Mouse (Mus musculus) hematopoietic multipotent progenitor cell, adult 10-12 weeks (in vitro differentiated cells): ENCODE data around the gene Olfr912. TPM values are rescaled to one million over a fixed set of nuclear protein-coding genes. Genes with fewer than 3 reads are reported as not detected.

Experiments used
- polyA plus RNA-seq: library from polyadenylated mRNA; stranded (reverse); fragments of >175 nt; gene quantifications from 2 replicates; pipeline ENCODE4 v1.2.3, GENCODE M21; 2012; ENCODE audit warnings: low replicate concordance

Olfr912 gene
- polyA plus RNA-seq = not detected in 2 replicates

GRCm38 (mm10) chr9:38579878-38580277 is at the start of gene Olfr912:
TSS of gene Olfr912 (plus strand) at chr9:38580178.

GRCm38 (mm10) chr9:38537549-38537948 is 42.4 kb upstream of the Olfr912 start, which contains the start of gene Olfr910:
TSS of gene Olfr910 (plus strand) at chr9:38537849.

GRCm38 (mm10) chr9:38592459-38592858 is 12.5 kb downstream of the Olfr912 start, which contains the start of gene Olfr913:
TSS of gene Olfr913 (plus strand) at chr9:38592759.

GRCm38 (mm10) chr9:38604802-38605201 is 24.8 kb downstream of the Olfr912 start, which contains the start of gene Olfr914:
TSS of gene Olfr914 (plus strand) at chr9:38605102.

Other genes with a start within 250 kb of the Olfr912 start
- gene Olfr898, start 231.8 kb upstream of the Olfr912 start, polyA plus RNA-seq = not detected in 2 replicates
- gene Olfr250, start 213.3 kb upstream of the Olfr912 start, polyA plus RNA-seq = not detected in 2 replicates
- not detected in 2 replicates for gene Olfr251, start 203.1 kb upstream of the Olfr912 start, polyA plus RNA-seq
- gene Olfr147, start 178.5 kb upstream of the Olfr912 start, polyA plus RNA-seq = not detected in 2 replicates
- not detected in 2 replicates for gene Olfr901, start 150.7 kb upstream of the Olfr912 start, polyA plus RNA-seq
- not detected in 2 replicates for gene Olfr902, start 132.5 kb upstream of the Olfr912 start, polyA plus RNA-seq
- gene Olfr904, start 117.0 kb upstream of the Olfr912 start, polyA plus RNA-seq = not detected in 2 replicates
- not detected in 2 replicates for gene Olfr905, start 109.1 kb upstream of the Olfr912 start, polyA plus RNA-seq
- gene Olfr906, start 93.1 kb upstream of the Olfr912 start, polyA plus RNA-seq = not detected in 2 replicates
- gene Olfr907, start 84.4 kb upstream of the Olfr912 start, polyA plus RNA-seq = not detected in 2 replicates
- gene Olfr911-ps1, start 58.6 kb upstream of the Olfr912 start, polyA plus RNA-seq = not detected in 2 replicates
- not detected in 2 replicates for gene Olfr910, start 42.3 kb upstream of the Olfr912 start, polyA plus RNA-seq
- gene Olfr913, start 12.6 kb downstream of the Olfr912 start, polyA plus RNA-seq = not detected in 2 replicates
- gene Olfr914, start 24.9 kb downstream of the Olfr912 start, polyA plus RNA-seq = not detected in 2 replicates
- gene Olfr916, start 79.7 kb downstream of the Olfr912 start, polyA plus RNA-seq = not detected in 2 replicates
- gene Olfr917, start 85.7 kb downstream of the Olfr912 start, polyA plus RNA-seq = not detected in 2 replicates
- gene Olfr918, start 94.4 kb downstream of the Olfr912 start, polyA plus RNA-seq = not detected in 2 replicates
- not detected in 2 replicates for gene Olfr919, start 123.5 kb downstream of the Olfr912 start, polyA plus RNA-seq
- gene Vwa5a, start 138.1 kb downstream of the Olfr912 start, polyA plus RNA-seq = 1.7 and 1.8 TPM in 2 replicates
- 0.02 TPM in 1 of 2 replicates, not detected in the other for gene Olfr920, start 172.1 kb downstream of the Olfr912 start, polyA plus RNA-seq
- gene Olfr921, start 192.9 kb downstream of the Olfr912 start, polyA plus RNA-seq = not detected in 2 replicates
- not detected in 2 replicates for gene Olfr922, start 234.4 kb downstream of the Olfr912 start, polyA plus RNA-seq
- gene Olfr923, start 246.4 kb downstream of the Olfr912 start, polyA plus RNA-seq = not detected in 2 replicates